Mouse (Mus musculus): ENCODE results near the gene Nfkb1. TPM values are rescaled to one million over a fixed set of nuclear protein-coding genes. Genes with fewer than 3 reads are reported as not detected.
A peak's percentile ranks its signal among the peaks of the same experiment; 100 is the strongest.

The Nfkb1 gene
- total and polyA plus RNA-seq, 3 experiments: 271 to 369 (median 346) TPM

- DNase-seq (ENCODE audit: extremely low read depth): no peak
- TF ChIP-seq SIN3A (IDR thresholded peaks at IDR 0.05; ENCODE audit: low read length) (0 out of 2 replicates have a peak, but pooled peaks have one; percentile 37), BHLHE40 (IDR thresholded peaks at IDR 0.05; ENCODE audit: low read depth, low read length) (peak; percentile 72), EP300 (IDR thresholded peaks at IDR 0.05; ENCODE audit: low read length) (peak; percentile 77), ETS1 (conservative IDR thresholded peaks at IDR 0.05; ENCODE audit: low read depth, low read length) (0 out of 2 replicates have a peak, but pooled peaks have one; percentile 33), MEF2A (IDR thresholded peaks at IDR 0.05; ENCODE audit: borderline replicate concordance, low read depth, low read length) (no peak), ELF1 (IDR thresholded peaks at IDR 0.05; ENCODE audit: low read depth, low read length) (peak; percentile 29; the same call in 1 of the 2 replicates), MXI1 (IDR thresholded peaks at IDR 0.05; ENCODE audit: low read depth, low read length) (peak; percentile 44; the same call in 1 of the 2 replicates), MAFK (IDR thresholded peaks at IDR 0.05; ENCODE audit: insufficient replicate concordance, low read length) (no peak), TCF12 (IDR thresholded peaks at IDR 0.05; ENCODE audit: low read depth, low read length) (peak; percentile 40; the same call in 1 of the 2 replicates), IRF4 (IDR thresholded peaks at IDR 0.05; ENCODE audit: low read depth, low read length) (peak; percentile 92), JUN (IDR thresholded peaks at IDR 0.05; ENCODE audit: insufficient read depth, low read depth, low read length) (peak; percentile 90), E2F4 (IDR thresholded peaks at IDR 0.05; ENCODE audit: insufficient replicate concordance, low read depth, low read length) (no peak), HCFC1 (IDR thresholded peaks at IDR 0.05; ENCODE audit: low read depth, low read length) (no peak), JUND (conservative IDR thresholded peaks at IDR 0.05; ENCODE audit: low read depth, low read length) (peak; percentile 84; the same call in 1 of the 2 replicates), RCOR1 (conservative IDR thresholded peaks at IDR 0.05; ENCODE audit: low read depth, low read length) (peak; percentile 74; the same call in 1 of the 2 replicates), MYC (IDR thresholded peaks at IDR 0.05; ENCODE audit: low read depth, low read length) (peak; percentile 72; the same call in 1 of the 2 replicates)
- no peak overlapping the region for H3K4me3 ChIP-seq (replicated peaks in 1 of 3; ENCODE audit: low read depth in 2 of 3, low read length in 2 of 3, poor library complexity in 1 of 3)
- no peak overlapping the region for H3K4me2 ChIP-seq (ENCODE audit: insufficient read depth, low read depth, poor library complexity, severe bottlenecking)
- peaks cover 6 to 19% of the 10 kb centered on the region in 2 experiments for H3K4me1 ChIP-seq (ENCODE audit: control insufficient read depth in 1 of 2, insufficient read depth in 2 of 2)
- in situ Hi-C loops (cut with MboI; ENCODE audit: low pct_ligation_motif_present, low pct_unique_long_range_greater_than_20kb, low sequenced_read_pairs): loop anchor here (5.0 to 10.0 kb wide), 4 partner anchors 95 to 430 kb away; no protein-coding TSS in a partner anchor
- no peaks in the 10 kb centered on the region for H3K27me3 ChIP-seq (replicated peaks)
- H3K79me2 ChIP-seq (replicated peaks; ENCODE audit: control insufficient read depth, extremely low read depth, insufficient read depth, poor library complexity, severe bottlenecking): no peaks in the 10 kb centered on the region
- no peaks in the 10 kb centered on the region for H3K36me3 ChIP-seq (replicated peaks in 1 of 2; ENCODE audit: control insufficient read depth in 1 of 2, insufficient read depth in 1 of 2, low read length in 1 of 2)
- dilution Hi-C loops (cut with MboI; ENCODE audit: extremely low pct_ligation_motif_present, extremely low pct_unique_long_range_greater_than_20kb, low sequenced_read_pairs): no loop called here
- H3K9me3 ChIP-seq (replicated peaks; ENCODE audit: low read length): no peaks in the 10 kb centered on the region
- no peak overlapping the region for H3K9ac ChIP-seq (ENCODE audit: insufficient read depth, low read depth)
- no peak overlapping the region for H3K27ac ChIP-seq (ENCODE audit: insufficient read depth, low read depth)
Measured at GRCm38 (mm10) chr3:135727339-135727738, 36.0 kb upstream of the Nfkb1 start.

- dilution Hi-C loops (cut with MboI; ENCODE audit: extremely low pct_ligation_motif_present, extremely low pct_unique_long_range_greater_than_20kb, low sequenced_read_pairs): no loop called here
Measured at GRCm38 (mm10) chr3:135726521-135727275, 35.4 kb upstream of the Nfkb1 start.

More at GRCm38 (mm10) chr3:135726521-135727275, 35.4 kb upstream of the Nfkb1 start:
- Histone ChIP-seq H3K9ac (ENCODE audit: insufficient read depth, low read depth) (no peak overlapping the region), H3K27me3 (replicated peaks) (no peaks in the 10 kb centered on the region), H3K4me3 (replicated peaks in 1 of 3; ENCODE audit: low read depth in 2 of 3, low read length in 2 of 3, poor library complexity in 1 of 3) (no peak overlapping the region), H3K4me1 (ENCODE audit: control insufficient read depth in 1 of 2, insufficient read depth in 2 of 2) (peaks cover 6 to 25% of the 10 kb centered on the region in 2 experiments), H3K9me3 (replicated peaks; ENCODE audit: low read length) (no peaks in the 10 kb centered on the region), H3K4me2 (ENCODE audit: insufficient read depth, low read depth, poor library complexity, severe bottlenecking) (no peak overlapping the region), H3K79me2 (replicated peaks; ENCODE audit: control insufficient read depth, extremely low read depth, insufficient read depth, poor library complexity, severe bottlenecking) (no peaks in the 10 kb centered on the region), H3K36me3 (replicated peaks in 1 of 2; ENCODE audit: control insufficient read depth in 1 of 2, insufficient read depth in 1 of 2, low read length in 1 of 2) (no peaks in the 10 kb centered on the region), H3K27ac (ENCODE audit: insufficient read depth, low read depth) (no peak overlapping the region)
- no peak for DNase-seq (ENCODE audit: extremely low read depth)
- TF ChIP-seq CTCF (conservative IDR thresholded peaks at IDR 0.05 in 1 of 2, IDR thresholded peaks at IDR 0.05 in 1 of 2; ENCODE audit: low read depth in 2 of 2, low read length in 2 of 2) (no peak), ELF1 (IDR thresholded peaks at IDR 0.05; ENCODE audit: low read depth, low read length) (no peak), ETS1 (conservative IDR thresholded peaks at IDR 0.05; ENCODE audit: low read depth, low read length) (no peak), JUN (IDR thresholded peaks at IDR 0.05; ENCODE audit: insufficient read depth, low read depth, low read length) (no peak), MYC (IDR thresholded peaks at IDR 0.05; ENCODE audit: low read depth, low read length) (no peak), ZMIZ1 (IDR thresholded peaks at IDR 0.05; ENCODE audit: low read depth, low read length) (no peak), NELFE (IDR thresholded peaks at IDR 0.05; ENCODE audit: low read depth, low read length) (no peak), EP300 (IDR thresholded peaks at IDR 0.05; ENCODE audit: low read length) (no peak), USF2 (conservative IDR thresholded peaks at IDR 0.05; ENCODE audit: low read depth, low read length) (no peak)
- in situ Hi-C loops (cut with MboI; ENCODE audit: low pct_ligation_motif_present, low pct_unique_long_range_greater_than_20kb, low sequenced_read_pairs): loop anchor here (5.0 to 10.0 kb wide), 4 partner anchors 94 to 429 kb away; no protein-coding TSS in a partner anchor

All from CH12.LX (cell line).